Mouse (Mus musculus): ENCODE measurements around the gene Ifitm10.
A peak's percentile ranks its signal among the peaks of the same experiment; 100 is the strongest.

Gene Ifitm10

GRCm38 (mm10) chr7:142391108-142391507 is 17.6 kb upstream of the Ifitm10 start:
- no peak for DNase-seq (ENCODE audit: low spot score)

- DNase-seq (ENCODE audit: low spot score) = no peak
These were observed 16.6 kb upstream of the Ifitm10 start for GRCm38 (mm10) chr7:142389961-142390650.

- DNase-seq (ENCODE audit: low spot score) = no peak
These were observed 15.2 kb upstream of the Ifitm10 start for GRCm38 (mm10) chr7:142388740-142389139.

GRCm38 (mm10) chr7:142388198-142388597 is 14.6 kb upstream of the Ifitm10 start:
- no peak for DNase-seq (ENCODE audit: low spot score)

GRCm38 (mm10) chr7:142387419-142388148 is 14.0 kb upstream of the Ifitm10 start, which contains the start of gene Ctsd:
TSS of gene Ctsd (minus strand) at chr7:142388038.
- peak; percentile 94 for DNase-seq (ENCODE audit: low spot score)

GRCm38 (mm10) chr7:142386621-142387201 is 13.2 kb upstream of the Ifitm10 start:
- DNase-seq (ENCODE audit: low spot score) = peak; percentile 42

- DNase-seq (ENCODE audit: low spot score) = no peak
These were observed 12.3 kb upstream of the Ifitm10 start for GRCm38 (mm10) chr7:142385742-142386403.

- no peak for DNase-seq (ENCODE audit: low spot score)
These were observed 10.8 kb upstream of the Ifitm10 start for GRCm38 (mm10) chr7:142384306-142384705.

GRCm38 (mm10) chr7:142382567-142382966 is 9.0 kb upstream of the Ifitm10 start, which contains the start of gene Gm49369:
TSS of gene Gm49369 (minus strand) at chr7:142382667.
- DNase-seq (ENCODE audit: low spot score) = no peak

GRCm38 (mm10) chr7:142381175-142381574 is 7.6 kb upstream of the Ifitm10 start:
- no peak for DNase-seq (ENCODE audit: low spot score)

- DNase-seq (ENCODE audit: low spot score) = no peak
These were observed 5.6 kb upstream of the Ifitm10 start for GRCm38 (mm10) chr7:142379186-142379585.

- no peak for DNase-seq (ENCODE audit: low spot score)
These were observed 3.8 kb upstream of the Ifitm10 start for GRCm38 (mm10) chr7:142377233-142377925.

GRCm38 (mm10) chr7:142376096-142376495 is 2.5 kb upstream of the Ifitm10 start:
- DNase-seq (ENCODE audit: low spot score) = no peak

- no peak for DNase-seq (ENCODE audit: low spot score)
These were observed 1.7 kb upstream of the Ifitm10 start for GRCm38 (mm10) chr7:142375261-142375724.

- DNase-seq (ENCODE audit: low spot score) = no peak
These were observed 961 bp upstream of the Ifitm10 start for GRCm38 (mm10) chr7:142374413-142375015.

- DNase-seq (ENCODE audit: low spot score) = no peak
These were observed 514 bp downstream of the Ifitm10 start for GRCm38 (mm10) chr7:142373039-142373438.

GRCm38 (mm10) chr7:142371768-142372661 is 1.5 kb downstream of the Ifitm10 start:
- no peak for DNase-seq (ENCODE audit: low spot score)

GRCm38 (mm10) chr7:142371398-142371767 is 2.2 kb downstream of the Ifitm10 start:
- no peak for DNase-seq (ENCODE audit: low spot score)

- no peak for DNase-seq (ENCODE audit: low spot score)
These were observed 2.6 kb downstream of the Ifitm10 start for GRCm38 (mm10) chr7:142370937-142371336.

GRCm38 (mm10) chr7:142369820-142370219 is 3.7 kb downstream of the Ifitm10 start:
- DNase-seq (ENCODE audit: low spot score) = no peak
